Mouse (Mus musculus): ENCODE measurements around the gene Tspan9. TPM values are rescaled to one million over a fixed set of nuclear protein-coding genes. Genes with fewer than 3 reads are reported as not detected.

The Tspan9 gene
- polyA plus RNA-seq, 1 experiment from 2014 or later, result 177 TPM

- no peak overlapping the region for H3K4me2 ChIP-seq (ENCODE audit: low read depth, low read length)
- H3K9ac ChIP-seq (ENCODE audit: low read length), result no peak overlapping the region
- H3K27ac ChIP-seq (ENCODE audit: low read length), result peak overlapping the region; percentile 63; the same call in 1 of the 2 replicates
- peaks cover 31% of the 10 kb centered on the region; the same call in 1 of the 2 replicates for H3K4me1 ChIP-seq (ENCODE audit: control insufficient read depth, insufficient read depth, low read length)
- 27% methylated on average over 4 of the region's 4 CpGs for WGBS
- no peak overlapping the region for H3K4me3 ChIP-seq (replicated peaks; ENCODE audit: low read length)
- no peaks in the 10 kb centered on the region for H3K36me3 ChIP-seq (ENCODE audit: control insufficient read depth, insufficient read depth, low read length)
- peak; percentile 88 for ATAC-seq (ENCODE audit: insufficient read depth, low FRiP score)
- H3K9me3 ChIP-seq (replicated peaks; ENCODE audit: control insufficient read depth, low read length), result no peaks in the 10 kb centered on the region
- H3K27me3 ChIP-seq (ENCODE audit: control insufficient read depth, insufficient read depth, low read length), result no peaks in the 10 kb centered on the region
These were observed 64.9 kb downstream of the Tspan9 start for GRCm38 (mm10) chr6:128078508-128078907.

GRCm38 (mm10) chr6:128076104-128077020 is 67.0 kb downstream of the Tspan9 start:
- 65% methylated on average over 21 of the region's 21 CpGs for WGBS
- Histone ChIP-seq H3K9me3 (replicated peaks; ENCODE audit: control insufficient read depth, low read length) (no peaks in the 10 kb centered on the region), H3K4me1 (ENCODE audit: control insufficient read depth, insufficient read depth, low read length) (peaks cover 31% of the 10 kb centered on the region; the same call in 1 of the 2 replicates), H3K4me2 (ENCODE audit: low read depth, low read length) (no peak overlapping the region), H3K9ac (ENCODE audit: low read length) (no peak overlapping the region), H3K27ac (ENCODE audit: low read length) (0 out of 2 replicates have a peak overlapping the region, but pooled peaks have one; percentile 18), H3K27me3 (ENCODE audit: control insufficient read depth, insufficient read depth, low read length) (no peaks in the 10 kb centered on the region), H3K4me3 (replicated peaks; ENCODE audit: low read length) (no peak overlapping the region), H3K36me3 (ENCODE audit: control insufficient read depth, insufficient read depth, low read length) (no peaks in the 10 kb centered on the region)
- peak; percentile 8; the same call in 1 of the 2 replicates for ATAC-seq (ENCODE audit: insufficient read depth, low FRiP score)

- H3K4me3 ChIP-seq (replicated peaks; ENCODE audit: low read length), result no peak overlapping the region
- ATAC-seq (ENCODE audit: insufficient read depth, low FRiP score), result no peak
- H3K4me1 ChIP-seq (ENCODE audit: control insufficient read depth, insufficient read depth, low read length), result peaks cover 31% of the 10 kb centered on the region; the same call in 1 of the 2 replicates
- no peaks in the 10 kb centered on the region for H3K27me3 ChIP-seq (ENCODE audit: control insufficient read depth, insufficient read depth, low read length)
- H3K9ac ChIP-seq (ENCODE audit: low read length), result no peak overlapping the region
- H3K27ac ChIP-seq (ENCODE audit: low read length), result no peak overlapping the region
- no peaks in the 10 kb centered on the region for H3K9me3 ChIP-seq (replicated peaks; ENCODE audit: control insufficient read depth, low read length)
- H3K4me2 ChIP-seq (ENCODE audit: low read depth, low read length), result no peak overlapping the region
- no peaks in the 10 kb centered on the region for H3K36me3 ChIP-seq (ENCODE audit: control insufficient read depth, insufficient read depth, low read length)
- 62% methylated on average over 5 of the region's 5 CpGs for WGBS
These were observed 67.9 kb downstream of the Tspan9 start for GRCm38 (mm10) chr6:128075453-128076003.

- H3K27me3 ChIP-seq (ENCODE audit: control insufficient read depth, insufficient read depth, low read length), result no peaks in the 10 kb centered on the region
- H3K9me3 ChIP-seq (replicated peaks; ENCODE audit: control insufficient read depth, low read length), result no peaks in the 10 kb centered on the region
- H3K36me3 ChIP-seq (ENCODE audit: control insufficient read depth, insufficient read depth, low read length), result no peaks in the 10 kb centered on the region
- no peak overlapping the region for H3K4me2 ChIP-seq (ENCODE audit: low read depth, low read length)
- H3K9ac ChIP-seq (ENCODE audit: low read length), result no peak overlapping the region
- no peak for ATAC-seq (ENCODE audit: insufficient read depth, low FRiP score)
- peaks cover 8% of the 10 kb centered on the region for H3K4me1 ChIP-seq (ENCODE audit: control insufficient read depth, insufficient read depth, low read length)
- peak overlapping the region; percentile 54; the same call in 1 of the 2 replicates for H3K27ac ChIP-seq (ENCODE audit: low read length)
- H3K4me3 ChIP-seq (replicated peaks; ENCODE audit: low read length), result no peak overlapping the region
- 86% methylated on average over 12 of the region's 12 CpGs for WGBS
These were observed 72.4 kb downstream of the Tspan9 start for GRCm38 (mm10) chr6:128070921-128071558.

- no peaks in the 10 kb centered on the region for H3K9me3 ChIP-seq (replicated peaks; ENCODE audit: control insufficient read depth, low read length)
- H3K27ac ChIP-seq (ENCODE audit: low read length), result peak overlapping the region; percentile 54; the same call in 1 of the 2 replicates
- no peak; the same call in 1 of the 2 replicates for ATAC-seq (ENCODE audit: insufficient read depth, low FRiP score)
- H3K4me2 ChIP-seq (ENCODE audit: low read depth, low read length), result no peak overlapping the region
- H3K36me3 ChIP-seq (ENCODE audit: control insufficient read depth, insufficient read depth, low read length), result no peaks in the 10 kb centered on the region
- no peaks in the 10 kb centered on the region for H3K27me3 ChIP-seq (ENCODE audit: control insufficient read depth, insufficient read depth, low read length)
- H3K4me3 ChIP-seq (replicated peaks; ENCODE audit: low read length), result no peak overlapping the region
- H3K9ac ChIP-seq (ENCODE audit: low read length), result no peak overlapping the region
- WGBS, result 78% methylated on average over 19 of the region's 19 CpGs
- peaks cover 15% of the 10 kb centered on the region for H3K4me1 ChIP-seq (ENCODE audit: control insufficient read depth, insufficient read depth, low read length)
These were observed 73.1 kb downstream of the Tspan9 start for GRCm38 (mm10) chr6:128070072-128070872.

- 84% methylated on average over 8 of the region's 8 CpGs for WGBS
- H3K36me3 ChIP-seq (ENCODE audit: control insufficient read depth, insufficient read depth, low read length), result no peaks in the 10 kb centered on the region
- H3K4me2 ChIP-seq (ENCODE audit: low read depth, low read length), result no peak overlapping the region
- H3K27ac ChIP-seq (ENCODE audit: low read length), result no peak overlapping the region
- no peak for ATAC-seq (ENCODE audit: insufficient read depth, low FRiP score)
- no peaks in the 10 kb centered on the region for H3K9me3 ChIP-seq (replicated peaks; ENCODE audit: control insufficient read depth, low read length)
- no peak overlapping the region for H3K9ac ChIP-seq (ENCODE audit: low read length)
- H3K4me3 ChIP-seq (replicated peaks; ENCODE audit: low read length), result no peak overlapping the region
- H3K4me1 ChIP-seq (ENCODE audit: control insufficient read depth, insufficient read depth, low read length), result peaks cover 16% of the 10 kb centered on the region
- H3K27me3 ChIP-seq (ENCODE audit: control insufficient read depth, insufficient read depth, low read length), result no peaks in the 10 kb centered on the region
These were observed 75.2 kb downstream of the Tspan9 start for GRCm38 (mm10) chr6:128068144-128068543.

- WGBS, result 19% methylated on average over 7 of the region's 7 CpGs
- H3K4me3 ChIP-seq (replicated peaks; ENCODE audit: low read length), result no peak overlapping the region
- peak overlapping the region; percentile 28; the same call in 1 of the 2 replicates for H3K9ac ChIP-seq (ENCODE audit: low read length)
- no peaks in the 10 kb centered on the region for H3K9me3 ChIP-seq (replicated peaks; ENCODE audit: control insufficient read depth, low read length)
- peak; percentile 46 for ATAC-seq (ENCODE audit: insufficient read depth, low FRiP score)
- no peaks in the 10 kb centered on the region for H3K27me3 ChIP-seq (ENCODE audit: control insufficient read depth, insufficient read depth, low read length)
- peaks cover 16% of the 10 kb centered on the region for H3K4me1 ChIP-seq (ENCODE audit: control insufficient read depth, insufficient read depth, low read length)
- no peaks in the 10 kb centered on the region for H3K36me3 ChIP-seq (ENCODE audit: control insufficient read depth, insufficient read depth, low read length)
- peak overlapping the region; percentile 13; the same call in 1 of the 2 replicates for H3K27ac ChIP-seq (ENCODE audit: low read length)
- H3K4me2 ChIP-seq (ENCODE audit: low read depth, low read length), result no peak overlapping the region
These were observed 77.4 kb downstream of the Tspan9 start for GRCm38 (mm10) chr6:128065982-128066381.

GRCm38 (mm10) chr6:128063501-128063900 is 79.9 kb downstream of the Tspan9 start:
- Histone ChIP-seq H3K27me3 (ENCODE audit: control insufficient read depth, insufficient read depth, low read length) (no peaks in the 10 kb centered on the region), H3K9ac (ENCODE audit: low read length) (no peak overlapping the region), H3K36me3 (ENCODE audit: control insufficient read depth, insufficient read depth, low read length) (no peaks in the 10 kb centered on the region), H3K9me3 (replicated peaks; ENCODE audit: control insufficient read depth, low read length) (no peaks in the 10 kb centered on the region), H3K4me1 (ENCODE audit: control insufficient read depth, insufficient read depth, low read length) (peaks cover 16% of the 10 kb centered on the region), H3K27ac (ENCODE audit: low read length) (no peak overlapping the region), H3K4me3 (replicated peaks; ENCODE audit: low read length) (no peak overlapping the region), H3K4me2 (ENCODE audit: low read depth, low read length) (no peak overlapping the region)
- WGBS, result 81% methylated on average over 1 of the region's 1 CpGs
- no peak for ATAC-seq (ENCODE audit: insufficient read depth, low FRiP score)
